Mouse (Mus musculus) C2C12 (cell line): ENCODE data around the gene Atp2a2. TPM values are rescaled to one million over a fixed set of nuclear protein-coding genes. Genes with fewer than 3 reads are reported as not detected.

Source experiments
- H3K27me3 ChIP-seq: one replicate; pipeline ENCODE4 v1.6.1; 2011; ENCODE audit not compliant: control insufficient read depth, insufficient read depth, insufficient read length
- H3K36me3 ChIP-seq: one replicate; pipeline ENCODE4 v1.6.1; 2011; ENCODE audit not compliant: control insufficient read depth, insufficient read depth
- H3K4me3 ChIP-seq: one replicate; pipeline ENCODE4 v1.5.1; 2011; ENCODE audit warnings: mild to moderate bottlenecking, control low read depth; ENCODE audit not compliant: poor library complexity, insufficient read depth, severe bottlenecking
- H3K79me2 ChIP-seq: one replicate; pipeline ENCODE4 v1.6.1; 2011; ENCODE audit not compliant: control insufficient read depth, insufficient read depth
- H3K79me3 ChIP-seq: one replicate; pipeline ENCODE4 v1.6.1; 2011; ENCODE audit warnings: low read depth, control low read depth
- H3ac ChIP-seq: one replicate; pipeline ENCODE3; 2011; ENCODE audit warnings: low read depth; ENCODE audit not compliant: control insufficient read depth, insufficient read length
- CEBPB ChIP-seq: IDR thresholded peaks from one replicate; pipeline ENCODE4 v1.6.1; 2011; ENCODE audit warnings: low read depth, mild to moderate bottlenecking, control low read depth, moderate library complexity
- CTCF ChIP-seq: IDR thresholded peaks from one replicate; pipeline ENCODE4 v1.5.1; 2011; ENCODE audit not compliant: control insufficient read depth, insufficient read depth, insufficient read length
- FOSL1 ChIP-seq: IDR thresholded peaks from one replicate; pipeline ENCODE4 v1.8.0; 2011; ENCODE audit warnings: mild to moderate bottlenecking, low read length; ENCODE audit not compliant: poor library complexity, insufficient read depth, severe bottlenecking
- MAX ChIP-seq: IDR thresholded peaks from one replicate; pipeline ENCODE4 v1.6.1; 2011; ENCODE audit warnings: mild to moderate bottlenecking, control low read depth
- MYOD1 ChIP-seq: IDR thresholded peaks from one replicate; pipeline ENCODE4 v1.6.1; 2011; ENCODE audit warnings: low read depth; ENCODE audit not compliant: control insufficient read depth, insufficient read length
- MYOG ChIP-seq: IDR thresholded peaks from one replicate; pipeline ENCODE4 v1.6.1; 2011; ENCODE audit not compliant: control insufficient read depth, insufficient read length; ENCODE audit errors: extremely low read depth
- USF1 ChIP-seq: IDR thresholded peaks from one replicate; pipeline ENCODE4 v1.6.1; 2011; ENCODE audit warnings: low read depth, mild to moderate bottlenecking, control low read depth, moderate library complexity
- polyA plus RNA-seq: library from polyadenylated mRNA; unstranded; fragments of >200 nt; fragmentation: generic; extraction: Trizol; gene quantifications from one replicate; pipeline ENCODE4 v1.2.1, GENCODE M21; 2012; ENCODE audit warnings: missing spikeins

Atp2a2 gene
- polyA plus RNA-seq, 1 experiment: 101 TPM

DNA sequence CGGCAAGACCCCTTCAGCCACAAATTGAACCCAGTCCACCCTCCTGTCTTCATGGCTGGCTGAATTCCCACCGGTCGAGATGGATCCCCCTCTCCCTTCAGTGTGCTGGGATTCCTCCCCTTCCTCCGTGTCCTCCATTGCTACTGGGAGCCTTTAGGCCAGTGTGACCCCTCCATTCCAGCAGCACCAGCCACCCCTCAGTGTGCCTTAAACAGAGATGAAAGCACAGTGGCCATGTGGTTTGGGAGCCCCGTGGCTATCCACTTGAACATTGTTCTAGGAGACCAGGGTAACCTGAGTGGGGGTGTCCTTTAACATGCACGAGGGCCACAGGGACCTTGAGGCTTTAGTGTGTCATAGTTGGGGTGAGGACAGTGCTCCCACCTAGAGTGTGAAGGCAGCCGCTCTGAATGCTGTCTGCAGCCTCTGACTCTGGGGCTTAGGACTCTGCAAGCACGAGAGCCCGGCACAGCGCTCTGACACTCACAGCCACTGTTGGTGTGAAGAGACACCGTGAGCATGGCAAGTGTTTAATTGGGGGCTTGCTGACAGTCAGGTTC, 56.9 kb downstream of the Atp2a2 start:
- H3K27me3 ChIP-seq: no peaks in the 10 kb centered on the region
- TF ChIP-seq USF1 (no peak), CEBPB (no peak), FOSL1 (no peak), CTCF (no peak)
- peaks cover 54% of the 10 kb centered on the region for H3K36me3 ChIP-seq

DNA sequence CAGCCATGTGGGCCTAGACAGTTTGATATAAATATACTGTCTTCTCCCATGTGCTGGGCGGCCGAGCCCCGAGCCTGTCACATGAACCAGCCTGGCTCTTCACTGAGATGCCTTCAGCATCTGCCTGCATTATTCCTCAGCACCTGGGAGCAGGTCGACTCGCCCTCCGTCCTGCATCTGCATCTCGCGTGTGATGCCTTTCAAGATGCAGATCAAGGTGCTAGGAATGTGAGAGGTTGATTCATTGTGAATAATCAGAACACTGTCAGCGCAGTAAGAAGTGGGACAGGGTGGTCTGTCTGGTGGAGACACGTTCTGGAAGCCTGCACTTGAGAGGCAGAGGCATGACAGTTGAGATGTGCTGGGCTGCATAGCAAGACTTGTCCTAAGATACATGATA, 57.5 kb downstream of the Atp2a2 start:
- H3K79me3 ChIP-seq: no peaks in the 10 kb centered on the region
- peaks cover 60% of the 10 kb centered on the region for H3K36me3 ChIP-seq

More for the DNA sequence above, 56.9 kb downstream of the Atp2a2 start:
- Histone ChIP-seq H3K79me3 (no peaks in the 10 kb centered on the region), H3K79me2 (no peaks in the 10 kb centered on the region), H3K4me3 (no peak overlapping the region), H3ac (no peak overlapping the region)

DNA sequence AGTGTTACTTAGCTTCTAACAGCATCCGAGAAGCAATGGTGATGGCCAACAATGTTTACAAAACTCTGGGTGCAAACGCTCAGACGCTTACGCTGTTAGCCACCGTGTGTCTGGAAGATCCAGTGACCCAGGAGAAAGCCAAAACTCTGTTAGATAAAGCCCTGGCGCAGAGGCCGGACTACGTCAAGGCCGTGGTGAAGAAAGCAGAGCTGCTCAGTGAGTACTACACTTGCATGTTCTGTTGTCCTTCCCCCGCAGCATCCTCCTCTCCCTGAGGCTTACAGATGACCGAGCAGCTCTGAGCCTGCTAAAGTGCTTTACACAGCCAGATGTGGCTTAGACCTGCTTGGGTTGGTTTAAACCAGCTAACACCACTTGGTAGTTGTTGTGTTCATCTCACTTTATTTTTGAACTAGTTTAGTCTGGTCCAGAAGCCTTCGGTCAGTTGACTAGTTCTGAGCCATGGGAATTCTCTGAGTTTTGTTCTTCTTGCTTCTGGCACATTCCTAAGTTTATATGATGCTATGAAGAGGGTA, 61.9 kb downstream of the Atp2a2 start:
- H3K36me3 ChIP-seq: peaks cover 78% of the 10 kb centered on the region
- no peaks in the 10 kb centered on the region for H3K27me3 ChIP-seq
- no peaks in the 10 kb centered on the region for H3K79me3 ChIP-seq
- H3K79me2 ChIP-seq: no peaks in the 10 kb centered on the region
- TF ChIP-seq CTCF: no peak
- no peak for TF ChIP-seq USF1
- TF ChIP-seq MYOD1: no peak
- TF ChIP-seq FOSL1: no peak
- no peak for TF ChIP-seq MAX
- TF ChIP-seq MYOG: no peak
- no peak for TF ChIP-seq CEBPB
- no peak overlapping the region for H3ac ChIP-seq
- no peak overlapping the region for H3K4me3 ChIP-seq

More for the DNA sequence above, 57.5 kb downstream of the Atp2a2 start:
- Histone ChIP-seq H3K27me3 (no peaks in the 10 kb centered on the region), H3K79me2 (no peaks in the 10 kb centered on the region), H3K4me3 (no peak overlapping the region), H3ac (no peak overlapping the region)
- TF ChIP-seq CTCF: no peak
- no peak for TF ChIP-seq FOSL1
- no peak for TF ChIP-seq USF1
- TF ChIP-seq MAX: no peak
- no peak for TF ChIP-seq CEBPB
- no peak for TF ChIP-seq MYOG
- no peak for TF ChIP-seq MYOD1

DNA sequence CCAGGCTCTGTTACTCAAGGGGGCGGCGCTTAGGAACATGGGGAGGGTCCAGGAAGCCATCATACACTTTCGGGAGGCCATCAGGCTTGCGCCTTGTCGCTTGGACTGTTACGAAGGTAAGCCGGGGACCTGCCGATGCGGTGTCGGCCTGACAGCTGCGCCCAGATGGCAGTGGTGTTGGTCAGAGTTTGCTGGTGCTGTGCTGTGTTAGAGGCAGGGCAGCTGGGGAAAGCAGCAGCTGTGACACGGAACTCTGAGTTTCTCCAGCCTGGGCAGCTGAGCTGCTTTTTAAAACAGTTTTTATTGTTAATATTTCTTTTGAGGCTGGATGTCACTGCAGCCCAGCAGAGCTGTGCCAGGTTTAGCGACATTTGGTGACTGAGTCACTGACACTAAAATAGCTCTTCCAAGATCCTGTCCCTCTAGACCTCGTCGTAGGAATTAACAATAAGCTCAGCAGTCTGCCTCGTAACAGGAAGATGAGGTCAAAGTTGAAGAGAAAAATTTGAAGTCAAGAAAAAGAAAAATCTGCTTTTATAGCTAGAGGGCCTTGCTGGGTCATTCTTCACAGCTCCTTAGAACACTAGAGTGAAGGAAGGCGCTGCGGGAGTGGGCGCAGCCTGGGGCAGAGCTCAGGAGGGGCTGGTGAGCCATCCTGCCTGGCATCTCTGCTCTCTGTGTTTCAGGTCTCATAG, 62.5 kb downstream of the Atp2a2 start:
- no peak overlapping the region for H3K4me3 ChIP-seq
- no peaks in the 10 kb centered on the region for H3K79me3 ChIP-seq
- H3K36me3 ChIP-seq: peaks cover 81% of the 10 kb centered on the region
- H3ac ChIP-seq: no peak overlapping the region
- no peak for TF ChIP-seq CEBPB
- TF ChIP-seq FOSL1: no peak
- TF ChIP-seq CTCF: no peak
- no peak for TF ChIP-seq MAX
- no peak for TF ChIP-seq MYOD1
- no peak for TF ChIP-seq USF1
- TF ChIP-seq MYOG: no peak
- H3K27me3 ChIP-seq: no peaks in the 10 kb centered on the region
- H3K79me2 ChIP-seq: no peaks in the 10 kb centered on the region

DNA sequence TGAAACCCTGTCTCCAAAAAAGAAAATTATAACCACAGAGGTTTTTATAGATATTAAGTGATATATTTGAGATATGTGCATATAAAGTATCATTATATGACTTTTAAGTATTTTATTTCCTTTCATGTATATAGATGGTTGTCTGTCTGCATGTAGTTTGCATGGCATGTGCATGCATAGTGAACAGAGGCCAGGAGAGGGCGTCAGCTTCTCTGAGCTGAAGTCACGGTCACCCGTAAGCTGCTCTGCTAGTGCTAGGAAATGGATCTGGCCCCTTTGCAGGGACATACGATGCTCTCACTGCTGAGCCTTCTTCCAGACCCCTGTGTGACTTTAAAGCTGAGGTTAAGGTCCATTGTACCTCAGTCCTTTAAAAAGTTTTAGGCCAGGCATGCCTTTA, 67.5 kb downstream of the Atp2a2 start:
- Histone ChIP-seq H3K79me3 (no peaks in the 10 kb centered on the region), H3ac (no peak overlapping the region), H3K27me3 (no peaks in the 10 kb centered on the region), H3K36me3 (peaks cover 71% of the 10 kb centered on the region), H3K4me3 (no peak overlapping the region), H3K79me2 (no peaks in the 10 kb centered on the region)
- TF ChIP-seq FOSL1: no peak
- TF ChIP-seq MAX: no peak
- no peak for TF ChIP-seq CTCF
- TF ChIP-seq USF1: no peak
- TF ChIP-seq MYOD1: no peak
- TF ChIP-seq CEBPB: no peak
- TF ChIP-seq MYOG: no peak
